Mouse (Mus musculus) fat pad, adult 2 months (tissue): ENCODE results near the gene Fam124b.

Source experiments
- DNase-seq: peaks from one replicate; pipeline ENCODE4 v3.0.0-alpha.2; 2011; ENCODE audit warnings: low read depth, low spot score; ENCODE audit errors: extremely low read depth

Gene Fam124b

DNA sequence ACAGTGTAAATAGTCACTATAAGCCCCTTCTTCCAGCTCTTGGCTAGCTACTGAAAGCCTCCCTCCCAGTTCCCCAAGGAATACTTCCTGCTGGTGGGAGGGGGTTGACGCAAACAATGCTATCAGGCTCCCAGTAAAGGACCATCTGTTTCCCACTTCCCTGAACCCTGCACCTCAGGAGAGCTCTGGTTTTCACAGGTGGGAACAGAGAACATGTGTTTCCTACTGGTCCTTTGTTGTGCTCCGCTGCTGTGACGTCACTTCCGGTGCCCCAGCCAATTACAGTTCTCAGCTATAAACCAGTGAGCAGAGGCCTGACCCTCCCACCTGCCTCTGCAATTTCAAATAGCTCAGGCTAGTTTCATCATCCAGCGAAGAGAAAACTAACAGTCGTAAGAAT, at the start of gene Fam124b:
Gene Fam124b, minus strand, starts transcription at position 206 of the 400 bp plus-strand sequence.
- no peak for DNase-seq

- no peak for DNase-seq
Observed at GRCm38 (mm10) chr1:80260443-80260842, 42.2 kb upstream of the Fam124b start.

GRCm38 (mm10) chr1:80258632-80259031, 40.4 kb upstream of the Fam124b start:
- no peak for DNase-seq

- DNase-seq = no peak
Observed at GRCm38 (mm10) chr1:80253309-80253708, 35.0 kb upstream of the Fam124b start.

- no peak for DNase-seq
Observed at GRCm38 (mm10) chr1:80250247-80250646, 32.0 kb upstream of the Fam124b start.

DNA sequence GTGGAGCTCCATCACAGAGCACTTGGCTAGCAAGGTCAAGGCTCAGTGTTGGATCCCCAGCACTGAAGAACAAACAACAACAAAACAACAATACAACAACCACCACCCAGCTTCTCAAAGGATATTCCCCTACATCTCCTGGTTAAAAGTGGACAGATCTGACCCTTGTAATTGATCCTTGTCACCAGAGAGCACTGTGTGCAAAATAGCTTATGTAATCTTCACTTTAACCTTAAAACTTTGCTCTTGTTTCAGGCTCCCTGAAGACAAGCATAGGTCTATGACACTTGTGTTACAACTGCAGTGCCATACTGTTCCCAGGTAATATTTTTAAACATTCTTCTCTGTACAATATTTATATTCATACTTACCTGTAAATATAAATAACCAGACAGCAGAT, 28.9 kb upstream of the Fam124b start:
- no peak for DNase-seq

- DNase-seq = peak; percentile 31
Observed at GRCm38 (mm10) chr1:80244123-80244522, 25.9 kb upstream of the Fam124b start.

- DNase-seq = no peak
Observed at GRCm38 (mm10) chr1:80241579-80241978, 23.3 kb upstream of the Fam124b start.

- DNase-seq = no peak
Observed at GRCm38 (mm10) chr1:80240017-80240660, 21.9 kb upstream of the Fam124b start.

DNA sequence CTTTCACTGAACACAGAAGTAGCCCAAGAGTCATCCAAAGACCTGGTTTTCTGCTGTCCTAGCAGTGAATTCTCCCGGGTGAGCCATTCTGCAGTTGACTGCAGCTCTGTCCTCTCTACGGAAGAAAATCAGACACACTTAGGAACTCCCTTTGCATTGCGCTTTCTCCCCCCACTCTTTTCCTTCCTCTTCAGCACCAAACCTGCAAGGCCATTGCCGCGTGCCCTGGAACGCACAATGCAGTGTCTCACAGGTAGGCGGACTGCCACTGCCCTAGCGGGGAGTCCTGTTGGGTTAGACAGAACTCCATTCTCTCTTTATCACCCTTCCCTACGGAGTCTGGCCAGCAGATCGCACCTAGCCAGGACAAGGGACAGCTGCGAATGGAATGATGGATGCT, 21.2 kb upstream of the Fam124b start:
- DNase-seq = no peak

DNA sequence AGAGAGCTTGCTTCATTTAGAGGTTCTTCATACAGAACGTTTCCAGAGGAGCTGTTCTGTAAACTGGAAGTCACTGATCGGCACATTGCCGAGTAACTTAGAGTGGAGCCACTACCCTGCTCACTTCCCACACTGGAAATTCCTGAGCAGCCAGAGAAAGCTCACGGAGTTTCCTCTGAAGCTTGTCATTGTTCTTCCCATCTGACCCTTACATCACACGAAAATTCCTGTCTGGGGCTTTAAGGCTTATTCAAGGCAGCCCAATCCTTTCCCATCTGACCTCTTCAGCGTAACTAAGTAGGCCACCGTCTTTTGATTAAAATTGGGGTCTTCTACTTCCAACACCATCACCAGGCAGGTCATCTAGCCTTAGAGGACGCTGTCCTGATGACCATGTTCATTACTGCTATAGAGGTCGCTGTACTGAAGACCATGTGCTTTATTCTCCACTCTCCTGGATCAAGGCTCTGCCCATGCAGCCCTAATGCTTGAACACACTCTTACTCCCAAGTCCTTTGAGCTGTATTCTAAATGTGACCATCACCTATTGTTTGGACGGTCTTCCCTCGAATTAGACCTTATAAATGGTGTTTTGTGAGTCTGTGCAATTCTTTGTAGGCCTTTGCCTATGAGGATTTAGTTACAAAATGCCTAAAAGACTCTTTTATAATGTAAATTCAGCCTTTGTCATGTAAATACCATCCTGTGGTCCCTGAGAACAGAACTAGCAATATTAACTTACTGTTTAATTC, 18.9 kb upstream of the Fam124b start:
- DNase-seq = no peak

DNA sequence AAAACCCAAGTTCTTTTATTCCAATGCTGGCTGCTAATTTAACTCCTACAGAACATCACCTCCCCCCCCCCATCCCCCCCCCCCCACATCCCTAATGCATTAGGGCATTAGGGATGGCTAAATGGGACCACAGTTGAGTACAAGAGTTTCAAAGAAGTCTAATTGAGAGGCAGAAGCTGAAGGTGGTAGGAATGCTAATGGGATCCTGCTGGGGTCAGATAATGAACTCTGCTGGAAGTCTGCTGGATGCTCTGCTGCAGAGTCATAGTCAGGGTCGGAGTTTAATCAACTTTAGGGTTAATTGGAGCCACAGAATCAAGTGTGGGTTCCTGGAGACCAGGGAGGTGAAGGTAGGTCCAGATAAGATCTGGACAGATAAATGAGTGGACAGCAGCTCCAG, 17.9 kb upstream of the Fam124b start:
- DNase-seq = no peak

GRCm38 (mm10) chr1:80230612-80231011, 12.3 kb upstream of the Fam124b start:
- no peak for DNase-seq

DNA sequence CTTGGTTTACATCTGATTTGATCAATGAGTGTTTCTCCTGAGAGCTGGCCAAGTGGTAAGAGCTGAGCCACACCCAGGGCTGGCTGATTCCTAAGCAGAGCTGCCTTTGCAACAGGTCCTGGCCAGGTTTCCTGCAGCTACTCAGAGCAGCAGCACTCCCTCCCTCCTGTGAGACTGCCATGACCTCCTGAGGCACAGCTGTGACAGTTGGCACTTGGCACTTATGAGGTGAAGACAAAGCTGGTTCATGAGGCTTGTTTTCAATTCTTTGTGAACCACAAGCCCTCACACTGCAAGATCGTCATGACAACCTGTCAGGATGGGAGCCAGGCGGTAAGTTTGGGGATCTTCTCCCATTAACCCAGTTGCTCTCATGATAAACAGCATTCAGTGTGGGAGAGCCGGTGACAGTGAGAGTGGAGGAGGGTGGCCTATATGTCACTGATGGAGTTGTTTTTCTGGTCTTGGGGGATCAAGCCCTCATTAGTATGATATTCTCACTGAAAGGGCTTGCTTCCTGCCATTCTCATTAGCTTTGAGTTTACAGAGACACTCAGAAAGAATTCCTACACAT, 6.7 kb upstream of the Fam124b start:
- no peak for DNase-seq

DNA sequence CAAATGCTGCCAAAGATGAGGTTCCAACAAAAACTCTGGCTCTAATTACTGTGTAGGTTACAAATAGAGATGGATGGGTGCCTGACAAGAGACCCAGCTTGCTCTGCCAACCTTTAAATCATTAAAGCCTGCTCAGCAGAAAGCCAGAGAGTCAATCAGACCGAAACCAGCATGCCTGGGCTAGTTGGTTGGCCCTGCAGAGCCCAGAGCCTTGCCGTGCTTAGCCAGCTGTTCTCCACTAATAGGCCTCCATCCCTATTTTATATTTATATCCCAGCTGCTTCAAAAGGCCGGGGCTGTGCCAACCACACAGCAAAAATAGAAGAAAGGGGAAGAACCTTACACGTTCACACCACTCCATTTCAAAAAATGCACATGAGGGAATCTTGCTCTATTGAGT, 2.9 kb upstream of the Fam124b start:
- DNase-seq = peak; percentile 74

- DNase-seq = no peak
Observed at GRCm38 (mm10) chr1:80213826-80214225, 4.4 kb downstream of the Fam124b start.

- DNase-seq = no peak
Observed at GRCm38 (mm10) chr1:80213146-80213545, 5.1 kb downstream of the Fam124b start.

GRCm38 (mm10) chr1:80202314-80202713, 16.0 kb downstream of the Fam124b start:
- no peak for DNase-seq

DNA sequence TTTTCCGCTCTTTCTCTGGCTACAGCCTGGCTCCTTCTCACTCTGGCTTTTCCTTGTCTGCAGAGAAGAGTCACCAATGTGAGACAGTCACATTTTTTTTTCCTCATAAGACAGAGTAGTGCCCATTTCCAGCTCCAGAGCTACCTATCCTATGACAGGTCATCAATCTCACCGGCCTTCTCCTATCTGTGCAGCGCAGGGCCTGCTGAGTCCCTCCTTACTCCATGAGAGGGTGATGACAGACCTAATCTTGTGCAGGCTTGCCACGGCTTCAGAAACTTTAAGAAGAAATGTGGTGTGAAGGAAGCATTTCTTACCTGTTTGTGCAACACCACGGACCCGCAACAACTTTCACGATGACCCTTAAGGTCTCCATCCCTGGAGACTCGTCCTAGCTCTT, 25.4 kb downstream of the Fam124b start:
- no peak for DNase-seq

DNA sequence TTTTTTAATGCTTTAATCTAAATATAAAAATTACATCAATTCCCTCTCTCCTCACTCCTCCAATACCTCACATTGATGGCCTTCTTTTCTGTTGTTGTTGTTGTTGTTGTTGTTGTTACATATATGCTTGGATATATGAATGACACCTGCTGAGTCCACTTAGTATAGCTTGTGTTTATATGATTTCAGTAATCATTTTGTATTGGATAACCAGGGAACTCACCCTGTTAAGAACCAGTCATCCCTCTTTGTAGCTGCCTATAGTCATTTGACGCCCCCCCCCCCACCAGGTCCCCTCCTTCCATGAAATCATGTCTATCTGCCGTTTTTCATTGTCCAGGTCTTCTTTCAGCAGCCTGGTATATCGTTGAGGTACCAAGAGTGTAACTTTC, 36.9 kb downstream of the Fam124b start:
- DNase-seq = no peak

DNA sequence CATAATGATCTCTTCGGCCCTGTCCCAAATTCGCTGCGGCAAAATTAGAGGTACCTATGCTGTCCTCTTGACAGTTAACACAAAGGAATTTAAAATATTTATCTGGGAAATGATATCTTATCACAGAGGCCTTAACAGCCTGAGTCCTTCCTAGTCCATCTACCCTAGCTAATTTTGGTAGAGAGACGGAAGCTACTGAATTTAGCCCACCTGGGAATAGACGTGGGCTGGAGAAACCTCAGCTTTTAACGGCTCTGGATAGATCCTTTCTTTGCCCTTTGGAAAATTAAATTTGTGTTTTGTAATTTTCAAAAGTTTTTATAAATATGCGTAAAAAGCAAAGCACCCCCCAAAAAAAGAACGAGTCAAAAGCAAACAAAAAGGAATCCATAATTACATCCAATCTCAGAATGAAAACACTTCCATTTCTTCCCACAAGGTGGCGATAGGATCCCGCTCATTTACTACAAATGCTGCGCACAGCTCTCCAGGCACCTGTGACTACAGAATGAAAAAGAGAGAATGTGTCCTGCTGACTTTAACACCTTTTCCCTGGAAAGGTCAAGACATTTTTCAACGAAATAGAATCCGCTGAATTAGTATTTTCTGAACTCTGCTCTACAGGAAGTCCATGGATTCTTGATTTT, 37.4 kb downstream of the Fam124b start:
- no peak for DNase-seq

DNA sequence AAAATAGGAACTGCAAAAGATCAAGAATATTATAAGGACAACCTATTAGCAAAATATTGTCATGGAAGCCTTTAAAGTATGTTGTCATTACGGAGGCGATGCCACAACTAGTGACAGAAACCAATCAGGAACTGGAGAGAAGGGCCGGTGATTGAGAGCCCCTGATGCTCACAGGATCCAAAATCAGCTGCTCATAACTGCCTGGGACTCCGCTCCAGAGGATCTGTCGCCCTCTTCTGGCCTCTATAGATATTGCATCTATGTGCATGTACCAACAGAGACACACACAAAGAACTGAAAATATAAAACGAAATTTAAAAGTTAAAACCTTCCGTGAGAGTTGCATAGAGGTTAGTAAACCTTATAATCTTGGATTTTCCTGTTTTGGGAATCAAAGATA, 38.1 kb downstream of the Fam124b start:
- DNase-seq = no peak
